Mouse (Mus musculus) left cerebral cortex, postnatal 14 days (tissue): ENCODE data around the gene Snta1. TPM values are rescaled to one million over a fixed set of nuclear protein-coding genes. Genes with fewer than 3 reads are reported as not detected.
"Not testable (repeated sequence)": the region's sequence is repeated elsewhere in the genome, so short reads cannot be mapped to it uniquely, and the experiment has no call there.

Source experiments
- DNase-seq, 2 experiments: peaks; one replicate each; pipeline ENCODE4 v3.0.0; 2021 to 2022; ENCODE audit warnings: low spot score in 2 of 2, mixed read lengths in 1 of 2
- intact Hi-C: fragments of 180-260 bp; cut with DNase I; formaldehyde crosslinking; loops from one replicate; pipeline ENCODE4 v1.15.1; 2025
- total RNA-seq, 2 experiments: library from RNA; stranded (reverse); gene quantifications; 2 replicates each; pipeline ENCODE4 v1.2.3; 2021

Gene Snta1
- total RNA-seq, 2 experiments from 2014 or later: 31.4 to 31.9 TPM

DNA sequence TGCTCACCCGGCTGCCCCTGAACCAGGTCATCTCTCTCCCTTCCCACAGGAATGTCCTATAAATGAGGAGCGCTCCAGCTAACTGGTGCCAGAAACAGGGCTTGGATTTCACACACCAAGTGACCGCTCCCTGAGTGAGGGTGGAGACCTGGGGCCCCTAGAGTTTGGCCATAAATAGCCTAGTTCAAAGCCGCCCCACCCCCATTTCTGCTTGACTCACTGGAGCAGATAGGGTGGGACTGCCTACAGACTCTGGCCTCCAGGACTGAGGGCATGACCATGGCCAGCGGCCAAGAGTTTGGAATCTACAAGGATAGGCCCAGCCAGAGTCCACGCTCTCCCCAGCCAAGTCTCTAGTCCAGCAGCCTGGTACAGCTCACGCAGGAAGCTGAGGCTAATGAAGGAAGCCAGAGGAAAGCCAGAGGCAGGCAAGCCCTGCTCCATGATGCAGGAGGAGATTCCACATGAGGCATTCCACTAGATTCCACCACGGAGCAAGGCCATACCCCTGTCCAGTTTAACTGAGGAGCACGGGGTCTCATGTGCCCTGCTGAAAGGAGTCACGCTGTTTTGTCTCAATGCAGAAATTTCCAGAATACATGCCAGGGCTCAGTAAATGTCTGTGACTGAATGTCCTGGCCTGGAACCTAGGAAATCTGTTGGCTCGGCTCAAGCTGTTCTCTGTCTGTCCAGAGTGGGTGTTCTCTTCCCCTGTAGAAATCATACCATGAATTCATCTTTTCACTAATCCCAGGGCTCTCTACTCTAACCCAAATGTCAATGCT lies 17.5 kb downstream of the Snta1 start:
- intact Hi-C loops: no loop called here
- DNase-seq: peak in 1 of 2 experiments; percentile 58

DNA sequence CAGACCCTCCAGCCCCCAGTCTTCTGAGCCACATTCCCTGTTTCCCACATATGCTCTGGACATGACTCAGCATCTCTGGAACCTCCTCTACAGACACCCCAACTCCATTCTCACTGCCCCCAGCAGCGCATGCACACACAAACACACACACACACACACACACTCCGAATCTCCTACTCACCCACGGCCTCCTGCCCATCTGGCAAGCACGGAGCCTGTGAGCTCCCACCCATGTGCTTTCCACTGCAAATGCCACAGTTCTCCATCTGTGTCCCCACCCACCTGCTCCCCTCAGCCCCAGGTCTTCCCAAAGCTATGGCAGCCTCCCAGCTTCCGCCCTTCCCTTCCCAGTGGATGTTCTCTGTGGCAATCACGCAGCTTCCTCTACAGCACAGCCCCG lies 28.8 kb downstream of the Snta1 start:
- peak; percentile 83 to 94 for DNase-seq
- intact Hi-C loops: loop anchor here (1.0 kb wide), 1 partner anchor 167 kb away; no protein-coding TSS in a partner anchor

DNA sequence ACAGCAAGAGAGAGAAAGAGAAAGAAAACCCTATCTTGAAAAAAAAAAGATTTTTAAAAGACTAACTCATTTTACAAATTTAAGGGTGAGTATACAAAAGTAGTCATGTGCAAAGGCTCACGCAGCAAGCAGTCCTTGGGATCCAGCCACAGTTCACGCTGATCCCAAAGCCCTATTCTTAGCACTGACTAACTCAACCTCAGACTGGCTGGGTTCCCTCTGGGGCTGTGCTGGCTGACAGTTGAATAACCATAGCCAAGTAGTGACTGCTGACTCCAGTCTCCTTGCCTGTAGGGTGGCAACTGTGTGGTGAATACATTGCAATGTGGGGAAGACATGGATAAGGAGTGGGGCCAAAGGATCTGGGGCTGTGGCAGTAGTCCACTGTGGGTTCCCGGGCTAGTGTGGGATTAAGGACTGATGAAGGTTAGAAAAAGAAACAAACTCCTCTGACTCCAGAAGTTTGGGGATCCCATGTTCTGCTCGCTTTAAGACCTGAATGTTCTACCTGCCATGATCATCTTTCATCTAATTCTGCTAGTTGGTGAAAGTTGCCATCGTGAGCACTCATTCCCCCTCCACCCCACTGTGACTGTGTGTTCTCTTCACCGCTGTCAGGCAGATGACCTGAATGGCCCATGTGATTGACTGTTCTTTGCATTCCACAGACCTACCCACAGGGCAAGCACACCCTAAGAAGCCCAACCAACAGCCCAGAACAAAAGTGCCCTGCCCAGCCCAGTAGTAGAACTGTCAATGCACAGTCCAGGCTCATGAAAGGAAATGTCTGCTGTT lies 32.9 kb downstream of the Snta1 start:
- DNase-seq: peak in 1 of 2 experiments; percentile 34
- intact Hi-C loops: no loop called here

DNA sequence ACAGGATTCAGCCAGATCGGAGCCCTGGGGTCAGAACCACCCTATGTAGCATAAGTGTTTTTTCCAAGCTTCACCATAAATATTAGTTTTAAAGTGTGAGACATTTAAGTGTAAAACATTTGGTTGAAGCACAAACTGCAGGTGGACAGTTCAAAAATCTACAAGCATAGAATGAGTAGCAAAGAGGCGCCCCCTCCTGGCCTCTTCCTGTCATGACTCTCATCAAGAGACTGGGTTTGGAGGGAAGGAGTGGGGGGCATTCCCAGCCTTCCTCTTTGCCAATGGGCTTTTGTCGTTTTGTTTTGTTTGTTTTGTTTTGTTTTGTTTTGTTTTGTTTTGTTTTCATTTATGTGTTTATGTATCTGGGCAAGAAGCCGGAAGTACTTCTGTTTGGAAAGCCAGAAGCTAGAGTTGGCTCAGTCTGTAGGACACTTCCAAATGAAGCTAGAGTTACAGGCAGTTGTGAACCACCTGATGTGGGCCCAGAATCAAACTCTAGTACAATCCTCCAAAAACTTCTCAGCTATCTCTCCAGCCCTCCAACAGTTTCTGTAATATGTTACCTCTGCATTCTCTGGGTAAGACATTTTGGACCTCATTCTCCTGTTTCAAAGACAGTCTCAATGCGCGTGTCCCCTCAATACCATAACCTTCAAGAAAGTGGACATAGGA lies 33.8 kb downstream of the Snta1 start:
- DNase-seq: peak; percentile 78 to 79
- intact Hi-C loops: no loop called here

DNA sequence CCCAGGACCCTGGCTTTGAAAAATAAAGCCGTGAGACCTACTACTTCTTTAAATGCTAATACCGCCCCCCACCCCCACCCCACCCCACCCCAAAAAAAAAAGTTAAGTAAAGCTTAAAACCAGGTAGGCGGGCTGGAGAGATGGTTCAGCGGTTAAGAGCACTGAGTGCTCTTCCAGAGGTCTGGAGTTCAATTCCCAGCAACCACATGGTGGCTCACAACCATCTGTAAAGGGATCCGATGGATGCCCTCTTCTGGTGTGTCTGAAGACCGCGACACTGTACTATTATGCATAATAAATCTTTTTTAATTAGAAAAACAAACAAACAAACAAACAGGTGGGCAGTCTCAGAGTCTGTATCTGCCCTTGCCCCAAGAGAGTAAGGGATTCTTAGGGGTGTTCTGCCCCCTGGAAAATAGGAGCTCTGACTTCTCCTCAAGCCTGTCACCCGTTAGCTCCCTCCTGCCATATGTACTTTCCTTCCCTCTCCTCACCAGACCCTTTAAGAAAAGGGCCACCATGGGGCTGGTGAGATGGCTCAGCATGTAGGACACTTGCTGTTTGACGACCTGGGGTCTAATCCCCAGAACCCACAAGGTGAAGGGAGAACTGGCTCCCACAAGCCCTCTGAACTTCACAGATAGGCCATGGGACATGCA lies 34.9 kb downstream of the Snta1 start, which contains the start of gene Cdk5rap1:
Cdk5rap1 (minus strand) TSS at position 169 of the 659 bp plus-strand sequence.
- no peak for DNase-seq
- intact Hi-C loops: no loop called here

DNA sequence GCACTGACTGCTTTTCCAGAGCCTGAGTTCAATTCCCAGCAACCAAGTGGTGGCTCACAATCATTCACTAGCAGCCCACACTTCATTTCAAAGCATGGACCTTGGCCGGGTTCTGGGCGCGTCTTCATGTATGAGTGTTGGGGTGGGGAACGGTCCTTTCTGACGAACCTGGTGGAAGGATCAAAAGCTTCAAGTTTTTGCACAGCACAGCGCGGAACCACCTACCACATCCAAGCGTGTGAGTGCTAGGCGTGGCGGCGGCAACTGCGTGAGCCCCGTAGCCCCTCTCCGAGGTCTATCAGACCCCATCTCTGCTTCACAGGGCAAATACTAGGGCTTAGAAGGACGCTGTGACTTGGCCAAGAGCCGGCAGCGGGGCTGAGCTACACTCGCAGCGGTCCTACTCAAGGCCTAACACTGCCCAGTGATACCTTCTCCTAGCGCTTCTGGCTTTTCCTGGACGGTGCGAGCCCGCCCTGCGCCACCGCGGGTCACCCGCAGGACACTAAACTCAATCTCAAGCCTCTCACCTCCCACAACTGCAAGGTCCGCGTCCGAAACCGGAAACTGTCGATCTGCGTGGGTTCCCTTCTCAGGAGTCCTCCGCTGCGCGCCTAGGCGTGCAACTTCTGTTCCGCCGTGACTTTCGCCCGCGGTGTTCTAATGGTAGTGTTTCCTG lies 35.6 kb downstream of the Snta1 start:
- peak; percentile 85 to 91 for DNase-seq
- intact Hi-C loops: no loop called here

DNA sequence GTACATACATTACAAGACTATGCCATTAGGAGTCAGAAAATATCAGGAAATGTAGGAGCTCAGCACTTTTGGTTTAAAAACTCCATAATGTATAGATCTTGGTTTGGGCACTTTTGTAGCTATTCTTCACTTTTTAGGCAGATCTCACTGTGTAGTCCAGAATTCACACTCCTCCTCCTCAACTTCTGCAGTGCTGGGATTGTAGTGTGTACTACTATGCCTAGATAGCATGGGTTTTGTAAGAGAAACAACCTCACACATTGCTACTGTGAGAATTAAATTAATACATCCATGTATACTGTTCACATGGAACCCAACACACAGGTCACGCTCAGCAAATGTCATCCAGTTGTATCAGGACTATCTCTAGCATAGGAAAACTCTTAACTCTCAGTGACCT lies 40.4 kb downstream of the Snta1 start:
- DNase-seq: no peak
- intact Hi-C loops: no loop called here

DNA sequence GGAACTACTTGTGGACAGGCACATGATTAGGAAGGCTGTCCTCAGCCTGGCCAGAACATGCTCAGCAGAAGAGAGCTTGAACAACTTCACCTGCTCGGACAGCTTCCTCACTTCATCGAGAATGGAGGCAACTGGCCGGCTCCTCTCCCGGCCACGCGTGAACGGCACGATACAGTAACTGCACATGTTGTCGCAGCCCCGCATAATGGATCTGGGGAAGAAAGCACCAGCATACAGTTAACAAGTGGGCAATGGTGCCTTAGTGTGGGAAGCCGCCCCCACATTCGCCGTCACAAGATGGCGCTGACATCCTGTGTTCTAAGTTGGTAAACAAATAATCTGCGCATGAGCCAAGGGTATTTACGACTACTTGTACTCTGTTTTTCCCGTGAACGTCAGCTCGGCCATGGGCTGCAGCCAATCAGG lies 53.9 kb downstream of the Snta1 start:
- intact Hi-C loops, DNase-seq: not testable (repeated sequence)

DNA sequence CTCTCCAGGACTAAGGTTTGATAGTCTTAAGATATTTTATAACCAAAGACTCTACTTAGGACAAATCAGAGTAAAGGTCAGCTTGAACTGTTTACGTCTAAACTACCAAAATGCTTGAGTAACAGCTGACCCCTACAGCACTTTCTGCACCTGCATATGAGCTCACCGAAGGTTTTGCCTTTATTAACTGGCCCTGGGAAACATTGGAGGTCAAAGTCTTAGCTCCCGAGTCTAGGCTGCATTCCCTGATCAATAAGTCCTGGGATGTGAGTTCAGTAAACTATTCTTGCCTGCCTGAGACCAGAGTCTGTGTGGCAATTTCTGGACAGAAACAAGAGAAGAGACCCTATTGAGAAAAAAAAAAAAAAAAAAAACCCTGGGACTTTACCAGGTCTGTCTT lies 59.7 kb downstream of the Snta1 start:
- intact Hi-C loops: no loop called here
- no peak for DNase-seq

DNA sequence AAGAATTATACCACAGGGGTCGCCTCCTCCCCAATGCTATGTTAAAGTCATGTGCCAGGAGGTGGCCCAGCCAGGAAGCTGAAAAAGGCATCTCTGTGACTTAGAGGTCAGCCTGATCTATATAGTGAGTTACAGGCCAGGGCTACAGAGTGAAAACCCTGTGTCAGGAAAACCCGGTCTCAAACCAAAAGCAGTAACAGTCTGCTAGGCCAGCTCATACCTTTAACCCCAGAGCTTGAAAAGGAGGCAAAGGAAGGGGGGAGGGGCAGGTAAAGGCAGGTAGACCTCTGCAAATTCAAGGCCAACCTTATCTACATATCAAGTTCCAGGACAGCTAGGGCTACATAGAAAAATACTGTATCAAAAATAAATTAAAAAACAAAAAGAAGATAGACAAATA lies 68.5 kb downstream of the Snta1 start:
- intact Hi-C loops: no loop called here

DNA sequence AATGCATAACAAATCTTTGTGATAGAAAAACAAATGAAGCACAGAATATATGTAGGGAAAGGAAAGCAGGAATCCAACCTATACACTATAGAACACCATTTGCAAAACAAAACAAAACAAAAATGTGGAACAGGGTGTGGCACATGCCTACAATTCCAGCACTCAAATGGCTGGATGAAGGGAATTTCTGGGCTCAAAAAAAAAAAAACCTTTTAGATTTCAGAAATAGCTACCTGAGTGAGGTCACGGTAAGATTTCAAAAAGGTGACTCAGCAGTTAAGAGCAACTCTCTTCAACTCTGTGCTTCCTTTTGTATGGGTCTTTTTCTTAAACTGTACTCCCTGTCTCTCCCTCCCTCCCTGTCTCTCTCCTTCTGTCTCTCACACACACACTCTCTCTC lies 69.7 kb downstream of the Snta1 start:
- DNase-seq: no peak
- intact Hi-C loops: no loop called here

More for the DNA sequence above, 68.5 kb downstream of the Snta1 start:
- no peak for DNase-seq

DNA sequence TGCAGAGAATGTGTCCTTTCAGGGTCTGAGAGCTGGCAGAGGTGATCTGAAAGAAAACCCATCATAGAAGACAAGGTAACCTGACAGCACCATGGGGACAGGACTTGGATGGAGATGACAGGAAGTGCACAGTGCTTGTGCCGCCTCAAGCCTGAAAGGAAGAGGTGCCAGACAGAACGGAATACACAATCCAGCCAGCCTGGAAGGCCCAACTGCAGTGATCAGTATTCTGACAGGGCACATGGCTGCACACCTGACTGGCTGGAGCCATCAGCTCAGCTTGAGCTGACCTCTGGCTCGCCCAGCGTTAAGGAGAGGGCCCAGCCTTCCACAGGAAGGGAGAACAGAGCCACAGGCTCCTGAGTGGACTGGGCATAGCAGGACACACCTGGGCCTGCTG lies 72.3 kb downstream of the Snta1 start:
- DNase-seq: no peak
- intact Hi-C loops: no loop called here

DNA sequence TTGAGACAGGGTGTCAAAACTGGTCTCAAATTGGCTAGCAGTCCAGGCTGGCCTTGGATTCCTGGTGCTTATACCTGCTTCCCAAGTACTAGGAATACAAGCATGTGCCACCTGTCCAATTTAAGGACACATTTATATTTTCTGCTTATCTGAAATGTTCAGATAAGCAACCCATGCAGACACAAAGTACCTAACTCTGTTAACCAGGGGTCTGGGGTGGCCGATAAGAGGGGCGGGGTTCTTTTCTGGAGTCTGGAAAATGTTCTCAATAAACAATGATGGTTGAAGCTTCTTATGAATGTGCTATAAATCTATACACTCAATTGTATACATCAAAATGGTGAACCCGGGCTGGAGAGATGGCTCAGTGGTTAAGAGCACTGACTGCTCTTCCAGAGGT lies 81.0 kb downstream of the Snta1 start:
- no peak for DNase-seq
- intact Hi-C loops: no loop called here

Other genes starting within 250 kb of the Snta1 start
- gene Bpifa5, start 245.5 kb downstream of the Snta1 start, total RNA-seq: not detected
- gene Bpifb1, start 217.3 kb downstream of the Snta1 start, total RNA-seq: under 1 TPM; 0.27 to 0.37 TPM
- not detected for gene Bpifb5, start 184.4 kb downstream of the Snta1 start, total RNA-seq
- gene Bpifb9a, start 150.2 kb downstream of the Snta1 start, total RNA-seq: not detected
- gene Bpifb9b, start 100.9 kb downstream of the Snta1 start, total RNA-seq: not detected
- 10 to 100 TPM; 11.8 to 13.5 TPM for gene Cdk5rap1, start 35.1 kb downstream of the Snta1 start, total RNA-seq
- gene Cbfa2t2, start 28.4 kb upstream of the Snta1 start, total RNA-seq: 10 to 100 TPM; 40.5 to 52.0 TPM
- gene 1700003F12Rik, start 139.0 kb upstream of the Snta1 start, total RNA-seq: under 1 TPM in 1 of 2 experiments, not detected in 1; 0.68 TPM
- not detected for gene Actl10, start 143.7 kb upstream of the Snta1 start, total RNA-seq
- 100 to 1,000 TPM in 1 of 2 experiments, 10 to 100 TPM in 1; 90.6 to 113 TPM for gene Necab3, start 150.8 kb upstream of the Snta1 start, total RNA-seq
- gene E2f1, start 161.8 kb upstream of the Snta1 start, total RNA-seq: 10 to 100 TPM; 11.5 to 11.8 TPM
- 10 to 100 TPM; 16.1 to 16.8 TPM for gene Pxmp4, start 195.6 kb upstream of the Snta1 start, total RNA-seq
- gene Zfp341, start 205.2 kb upstream of the Snta1 start, total RNA-seq: 10 to 100 TPM; 13.3 to 14.2 TPM
- gene 4930519P11Rik, start 205.3 kb upstream of the Snta1 start, total RNA-seq: not detected
- 100 to 1,000 TPM; 207 to 208 TPM for gene Chmp4b, start 243.6 kb upstream of the Snta1 start, total RNA-seq